Mouse (Mus musculus) mouse embryonic stem cell (cell line): ENCODE results near the gene Rhox3a2.
"Not testable (repeated sequence)": the region's sequence is repeated elsewhere in the genome, so short reads cannot be mapped to it uniquely, and the experiment has no call there.

Source experiments
- in situ Hi-C, 2 experiments: fragments of 300-500 bp; cut with MboI; formaldehyde crosslinking; loops; 1 replicate in 1 of 2; 3 replicates in 1 of 2; pipeline ENCODE4 v1.14.3; 2019 to 2020; ENCODE audit warnings: low sequenced_read_pairs in 2 of 2, low pct_unique_long_range_greater_than_20kb in 1 of 2, mixed read lengths in 1 of 2; ENCODE audit not compliant: unreplicated experiment in 1 of 2

Rhox3a2 gene

GRCm38 (mm10) chrX:37379728-37380127, at the start of gene Rhox3a2:
Rhox3a2 (plus strand) TSS chrX:37380028.
- in situ Hi-C loops: not testable (repeated sequence)

GRCm38 (mm10) chrX:37390548-37390947, 10.7 kb downstream of the Rhox3a2 start, which contains the start of gene Rhox4a2:
Rhox4a2 (plus strand) TSS chrX:37390848.
- in situ Hi-C loops: not testable (repeated sequence)

- in situ Hi-C loops: not testable (repeated sequence)
Observed at GRCm38 (mm10) chrX:37411767-37412166, 31.9 kb downstream of the Rhox3a2 start, which contains the start of gene Rhox2b. Rhox2b (plus strand) TSS chrX:37412067.

GRCm38 (mm10) chrX:37432194-37432593, 52.4 kb downstream of the Rhox3a2 start, which contains the start of gene Rhox4b:
Rhox4b (plus strand) TSS chrX:37432494.
- in situ Hi-C loops: not testable (repeated sequence)
